Mouse (Mus musculus) heart, embryonic 14.5 days (tissue): ENCODE results near the gene Kat7. TPM values are rescaled to one million over a fixed set of nuclear protein-coding genes. Genes with fewer than 3 reads are reported as not detected.

ENCODE experiments used
- ATAC-seq: fragments of 200-750 bp; cut with Nextera tagmentation; 2 replicates; pipeline ENCODE4 v1.8.0; 2017; ENCODE audit warnings: low read depth, moderate TSS enrichment; ENCODE audit not compliant: insufficient number of reproducible peaks, insufficient read depth, low FRiP score
- H3K27ac ChIP-seq, 2 experiments: fragments of 200-500 bp in 1 of 2; fragments of 300-500 bp in 1 of 2; sonication (generic) in 1 of 2; replicated peaks in 1 of 2; 2 replicates each; pipeline ENCODE4 v1.5.1; 2012 to 2014; ENCODE audit warnings: low read depth in 2 of 2, low read length in 2 of 2, control low read depth in 1 of 2, mild to moderate bottlenecking in 1 of 2, mixed read lengths in 1 of 2; ENCODE audit not compliant: control insufficient read depth in 1 of 2, insufficient read depth in 1 of 2
- H3K27me3 ChIP-seq: fragments of 300-500 bp; sonication (generic); 2 replicates; pipeline ENCODE4 v1.6.1; 2014; ENCODE audit warnings: mild to moderate bottlenecking, low read length, control low read depth; ENCODE audit not compliant: control insufficient read depth, insufficient read depth
- H3K36me3 ChIP-seq: fragments of 300-500 bp; sonication (generic); 2 replicates; pipeline ENCODE4 v1.6.1; 2014; ENCODE audit warnings: mild to moderate bottlenecking, control low read depth, low read length, mixed read lengths; ENCODE audit not compliant: control insufficient read depth, insufficient read depth
- H3K4me1 ChIP-seq, 2 experiments: fragments of 200-500 bp in 1 of 2; fragments of 300-500 bp in 1 of 2; sonication (generic) in 1 of 2; 2 replicates each; pipeline ENCODE4 v1.6.1; 2012 to 2014; ENCODE audit warnings: low read length in 2 of 2, control low read depth in 1 of 2, mixed read lengths in 1 of 2; ENCODE audit not compliant: control insufficient read depth in 2 of 2, insufficient read depth in 2 of 2
- H3K4me2 ChIP-seq: fragments of 300-500 bp; sonication (generic); 2 replicates; pipeline ENCODE4 v1.6.1; 2014; ENCODE audit warnings: mild to moderate bottlenecking, low read length
- H3K4me3 ChIP-seq, 2 experiments: fragments of 200-500 bp in 1 of 2; fragments of 300-500 bp in 1 of 2; sonication (generic) in 1 of 2; 2 replicates each; pipeline ENCODE4 v1.5.1; 2012 to 2014; ENCODE audit warnings: low read length in 2 of 2, mild to moderate bottlenecking in 2 of 2, control low read depth in 1 of 2, low read depth in 1 of 2, moderate library complexity in 1 of 2; ENCODE audit not compliant: control insufficient read depth in 1 of 2, insufficient read depth in 1 of 2
- H3K9ac ChIP-seq: fragments of 300-500 bp; sonication (generic); 2 replicates; pipeline ENCODE4 v1.6.1; 2014; ENCODE audit warnings: mild to moderate bottlenecking, low read length
- H3K9me3 ChIP-seq: fragments of 300-500 bp; sonication (generic); 2 replicates; pipeline ENCODE4 v1.6.1; 2016; ENCODE audit warnings: low read length, control low read depth; ENCODE audit not compliant: control insufficient read depth
- WGBS: fragments of 180-500 bp; shearing (Covaris S2); extraction: QIAGEN DNeasy Blood & Tissue Kit; methylation state at CpG from one replicate; pipeline ENCODE4 v1.1.7; 2014; 5-methylcytosine and 5-hydroxymethylcytosine counted together
- polyA plus RNA-seq: library from polyadenylated mRNA; unstranded; fragments of >200 nt; fragmentation: Nextera tagmentation; extraction: Ambion mirVana; gene quantifications from 2 replicates; pipeline ENCODE4 v1.2.1, GENCODE M21; 2014

Gene Kat7
- polyA plus RNA-seq, 1 experiment from 2014 or later: 45.6 TPM

GRCm38 (mm10) chr11:95276056-95276455 lies 34.0 kb downstream of the Kat7 start:
- H3K4me1 ChIP-seq: no peaks in the 10 kb centered on the region; a peak in 1 of 4 replicates
- H3K9me3 ChIP-seq: no peaks in the 10 kb centered on the region
- no peak overlapping the region for H3K27ac ChIP-seq
- no peak overlapping the region for H3K4me2 ChIP-seq
- no peak overlapping the region for H3K9ac ChIP-seq
- no peak for ATAC-seq
- 76% methylated on average over 6 of the region's 6 CpGs for WGBS
- no peaks in the 10 kb centered on the region for H3K27me3 ChIP-seq
- no peak overlapping the region for H3K4me3 ChIP-seq
- peaks cover 100% of the 10 kb centered on the region for H3K36me3 ChIP-seq

- H3K27me3 ChIP-seq: no peaks in the 10 kb centered on the region
- H3K9ac ChIP-seq: no peak overlapping the region
- ATAC-seq: no peak
- WGBS: 44% methylated on average over 3 of the region's 3 CpGs
- H3K4me1 ChIP-seq: no peaks in the 10 kb centered on the region; a peak in 1 of 4 replicates
- H3K4me2 ChIP-seq: no peak overlapping the region
- H3K27ac ChIP-seq: no peak overlapping the region
- H3K4me3 ChIP-seq: no peak overlapping the region
- H3K36me3 ChIP-seq: peaks cover 100% of the 10 kb centered on the region
- H3K9me3 ChIP-seq: no peaks in the 10 kb centered on the region
Observed at GRCm38 (mm10) chr11:95274613-95275012, 35.4 kb downstream of the Kat7 start.

DNA sequence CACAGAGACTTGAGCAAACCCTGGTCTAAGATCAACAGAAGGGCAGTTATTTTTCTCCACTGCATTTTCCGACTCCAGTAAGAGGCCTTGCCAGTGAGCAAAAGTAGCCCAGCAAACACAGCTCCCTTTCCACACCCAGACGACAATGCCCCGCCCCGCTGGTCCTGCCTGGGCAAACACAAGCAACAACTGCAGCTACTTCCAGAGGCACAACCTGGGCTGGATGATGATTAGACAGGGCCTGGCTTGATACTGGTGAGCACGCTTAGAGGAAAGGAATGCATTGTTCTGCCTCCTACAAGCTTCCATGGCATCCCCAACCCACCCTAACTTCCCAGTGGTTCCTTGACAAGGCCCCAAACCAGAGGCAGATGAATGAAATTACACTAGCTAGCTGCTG lies 36.4 kb downstream of the Kat7 start:
- 87% methylated on average over 5 of the region's 5 CpGs for WGBS
- no peak overlapping the region for H3K4me3 ChIP-seq
- no peaks in the 10 kb centered on the region for H3K9me3 ChIP-seq
- no peaks in the 10 kb centered on the region for H3K27me3 ChIP-seq
- H3K36me3 ChIP-seq: peaks cover 100% of the 10 kb centered on the region
- H3K4me1 ChIP-seq: no peaks in the 10 kb centered on the region; a peak in 1 of 4 replicates
- ATAC-seq: no peak
- no peak overlapping the region for H3K4me2 ChIP-seq
- no peak overlapping the region for H3K27ac ChIP-seq
- no peak overlapping the region for H3K9ac ChIP-seq

DNA sequence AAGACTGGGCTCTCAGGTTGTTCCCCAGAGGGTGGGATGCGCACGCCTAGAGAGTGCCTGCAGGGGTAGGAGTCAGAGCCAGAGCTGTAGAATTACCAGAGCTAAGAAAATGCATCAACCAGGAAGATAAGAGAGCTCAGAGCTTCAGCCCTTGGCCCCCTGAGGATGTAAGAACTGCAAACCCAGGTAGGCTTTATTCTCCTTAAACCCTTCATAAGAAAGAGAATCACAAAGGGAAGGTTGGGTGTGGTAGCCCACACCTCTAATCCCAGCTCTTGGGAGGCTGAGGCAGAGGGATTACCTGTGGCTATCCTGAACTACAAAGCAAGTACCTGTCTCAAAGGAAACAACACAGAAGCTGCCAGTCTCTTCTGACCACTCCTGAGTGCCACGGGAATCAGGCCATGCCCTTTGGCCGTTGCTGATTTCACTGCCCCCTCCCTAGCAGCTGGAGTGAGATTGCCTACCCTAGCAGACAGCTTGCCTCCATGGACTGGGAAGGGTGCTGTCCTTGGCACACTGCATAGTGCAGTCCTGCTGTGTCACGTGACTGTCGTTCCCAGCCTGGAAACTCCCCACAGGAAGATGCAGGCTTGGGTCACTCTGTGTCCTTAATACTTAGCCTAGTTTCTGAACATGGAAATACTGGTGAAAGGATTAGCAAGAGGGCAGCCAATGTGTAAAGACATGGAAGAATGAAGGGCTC lies 43.4 kb downstream of the Kat7 start:
- H3K4me1 ChIP-seq: peaks cover 7 to 10% of the 10 kb centered on the region in 2 experiments; a peak in 3 of 4 replicates
- peak; percentile 58; the same call in 1 of the 2 replicates for ATAC-seq
- H3K27me3 ChIP-seq: no peaks in the 10 kb centered on the region
- no peak overlapping the region for H3K4me3 ChIP-seq
- no peak overlapping the region for H3K4me2 ChIP-seq
- H3K36me3 ChIP-seq: peaks cover 45% of the 10 kb centered on the region
- no peaks in the 10 kb centered on the region for H3K9me3 ChIP-seq
- 39% methylated on average over 6 of the region's 6 CpGs for WGBS
- no peak overlapping the region for H3K27ac ChIP-seq
- no peak overlapping the region for H3K9ac ChIP-seq

- Histone ChIP-seq H3K9me3 (no peaks in the 10 kb centered on the region), H3K36me3 (peaks cover 23% of the 10 kb centered on the region), H3K4me3 (no peak overlapping the region), H3K4me1 (peaks cover 7 to 10% of the 10 kb centered on the region in 2 experiments; a peak in 3 of 4 replicates), H3K9ac (no peak overlapping the region), H3K27ac (peak overlapping the region in 1 of 2 experiments; percentile 17; a peak in 1 of 4 replicates), H3K4me2 (no peak overlapping the region), H3K27me3 (no peaks in the 10 kb centered on the region)
- ATAC-seq: no peak
- 78% methylated on average over 4 of the region's 4 CpGs for WGBS
Observed at GRCm38 (mm10) chr11:95264455-95265013, 45.5 kb downstream of the Kat7 start.

- H3K4me3 ChIP-seq: no peak overlapping the region
- H3K9ac ChIP-seq: no peak overlapping the region
- H3K4me1 ChIP-seq: peaks cover 7 to 10% of the 10 kb centered on the region in 2 experiments; a peak in 3 of 4 replicates
- H3K36me3 ChIP-seq: peaks cover 17% of the 10 kb centered on the region
- no peak overlapping the region for H3K4me2 ChIP-seq
- H3K27ac ChIP-seq: peak overlapping the region; percentile 17 to 23
- no peaks in the 10 kb centered on the region for H3K9me3 ChIP-seq
- WGBS: 28% methylated on average over 11 of the region's 11 CpGs
- no peaks in the 10 kb centered on the region for H3K27me3 ChIP-seq
- no peak for ATAC-seq
Observed at GRCm38 (mm10) chr11:95263816-95264454, 46.1 kb downstream of the Kat7 start.

GRCm38 (mm10) chr11:95261178-95261751 lies 48.8 kb downstream of the Kat7 start, which contains the start of gene Tac4:
Gene Tac4, plus strand, starts transcription at chr11:95261529.
- peaks cover 6 to 8% of the 10 kb centered on the region in 2 experiments; a peak in 2 of 4 replicates for H3K4me1 ChIP-seq
- no peak within 1 kb of the TSS for H3K27ac ChIP-seq
- H3K9me3 ChIP-seq: no peaks in the 10 kb centered on the region
- ATAC-seq: no peak
- no peaks in the 10 kb centered on the region for H3K27me3 ChIP-seq
- 71% methylated on average over 5 of the region's 5 CpGs for WGBS
- peaks cover 7% of the 10 kb centered on the region; the same call in 1 of the 2 replicates for H3K36me3 ChIP-seq
- no peak within 1 kb of the TSS for H3K4me2 ChIP-seq
- no peak within 1 kb of the TSS for H3K9ac ChIP-seq
- no peak within 1 kb of the TSS for H3K4me3 ChIP-seq
